Mouse (Mus musculus) left cerebral cortex, adult 18-20 months (tissue): ENCODE data around the gene Golt1a. TPM values are rescaled to one million over a fixed set of nuclear protein-coding genes. Genes with fewer than 3 reads are reported as not detected.

ENCODE experiments used
- total RNA-seq, 2 experiments: library from RNA; stranded (reverse); gene quantifications; 2 replicates each; pipeline ENCODE4 v1.2.3; 2021

Gene Golt1a
- total RNA-seq, 2 experiments from 2014 or later, result 1.1 TPM; not detected in 1

Other genes starting within 250 kb of the Golt1a start
- 10 to 100 TPM; 44.6 to 49.3 TPM for gene Ppp1r15b, start 178.7 kb upstream of the Golt1a start, total RNA-seq
- gene Plekha6, start 145.6 kb upstream of the Golt1a start, total RNA-seq, result 10 to 100 TPM; 78.2 to 91.1 TPM
- gene Kiss1, start 12.1 kb downstream of the Golt1a start, total RNA-seq, result not detected
- not detected for gene Ren1, start 40.7 kb downstream of the Golt1a start, total RNA-seq
- 10 to 100 TPM; 11.2 to 11.6 TPM for gene Etnk2, start 53.8 kb downstream of the Golt1a start, total RNA-seq
- gene Sox13, start 114.6 kb downstream of the Golt1a start, total RNA-seq, result 10 to 100 TPM in 1 of 2 experiments, 1 to 10 TPM in 1; 9.2 to 11.9 TPM